Mouse (Mus musculus): ENCODE results near the gene Smpd4. TPM values are rescaled to one million over a fixed set of nuclear protein-coding genes. Genes with fewer than 3 reads are reported as not detected.
A peak's percentile ranks its signal among the peaks of the same experiment; 100 is the strongest.

Smpd4 gene
- total RNA-seq, 2 experiments from 2014 or later: 9.4 to 13.1 TPM

DNA sequence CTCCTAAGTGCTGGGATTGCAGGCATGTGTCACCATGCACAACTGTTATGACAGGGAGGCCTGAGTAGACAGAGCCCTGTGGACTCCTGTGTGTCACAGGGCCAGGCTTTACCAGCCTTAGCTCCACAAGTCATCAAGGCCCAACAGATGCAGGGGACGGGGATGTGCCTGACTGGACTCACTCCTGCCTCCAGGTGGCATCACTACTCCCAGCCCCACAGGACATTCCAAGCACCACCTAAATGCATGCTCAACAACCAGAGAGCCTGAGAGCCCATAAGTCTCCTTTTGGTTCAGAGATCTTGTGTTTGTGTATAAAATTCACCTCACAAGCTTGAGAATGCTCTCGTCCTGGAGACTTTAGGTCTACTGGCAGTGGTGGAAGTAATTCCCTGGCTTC, 18.5 kb downstream of the Smpd4 start:
- no peak for DNase-seq
- intact Hi-C loops (cut with DNase I): no loop called here

DNA sequence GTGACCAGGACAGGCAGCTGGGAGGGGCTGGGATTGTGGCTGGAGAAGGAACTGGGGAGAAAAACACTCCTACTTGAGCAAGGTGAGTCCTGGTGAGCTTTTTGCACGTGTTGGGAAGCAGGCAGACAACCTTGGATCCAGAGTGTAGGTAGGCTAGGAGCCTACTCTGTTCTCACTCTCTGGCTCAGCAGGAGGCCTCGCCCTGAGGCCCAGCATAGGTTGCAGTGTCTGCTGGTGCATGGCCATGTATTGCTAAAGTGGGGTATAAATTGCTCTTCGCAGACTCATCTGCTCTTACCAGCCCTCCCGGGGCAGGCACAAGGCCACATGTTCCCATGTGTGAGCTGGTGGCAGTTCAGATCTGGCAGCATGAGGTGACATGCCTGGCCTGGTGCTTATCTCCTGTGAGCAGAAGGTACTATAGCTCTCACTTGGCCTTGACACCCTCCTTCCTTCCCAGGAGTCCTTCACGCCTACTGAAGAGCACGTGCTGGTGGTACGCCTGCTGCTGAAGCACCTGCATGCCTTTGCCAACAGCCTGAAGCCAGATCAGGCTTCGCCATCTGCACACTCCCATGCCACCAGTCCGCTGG, 19.0 kb downstream of the Smpd4 start:
- DNase-seq: no peak
- intact Hi-C loops (cut with DNase I): no loop called here

DNA sequence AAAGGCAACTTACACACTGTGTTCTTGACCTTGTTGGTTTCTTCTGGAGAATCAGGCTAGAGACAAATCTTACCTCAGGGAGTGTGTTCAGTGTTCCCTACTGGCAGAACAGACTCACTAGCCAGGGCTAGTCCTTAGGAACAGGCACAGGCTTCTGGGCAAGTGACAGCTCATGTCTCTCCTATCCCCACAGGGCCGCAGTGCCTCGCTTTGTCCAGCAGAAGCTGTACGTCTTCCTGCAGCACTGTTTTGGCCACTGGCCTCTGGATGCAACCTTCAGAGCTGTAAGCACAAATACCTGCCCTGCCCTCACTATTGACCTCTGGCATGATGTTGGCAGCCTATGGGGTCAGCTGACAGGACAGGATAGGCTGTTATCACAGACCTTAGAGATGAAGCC, 19.9 kb downstream of the Smpd4 start:
- intact Hi-C loops (cut with DNase I): no loop called here
- DNase-seq: no peak

DNA sequence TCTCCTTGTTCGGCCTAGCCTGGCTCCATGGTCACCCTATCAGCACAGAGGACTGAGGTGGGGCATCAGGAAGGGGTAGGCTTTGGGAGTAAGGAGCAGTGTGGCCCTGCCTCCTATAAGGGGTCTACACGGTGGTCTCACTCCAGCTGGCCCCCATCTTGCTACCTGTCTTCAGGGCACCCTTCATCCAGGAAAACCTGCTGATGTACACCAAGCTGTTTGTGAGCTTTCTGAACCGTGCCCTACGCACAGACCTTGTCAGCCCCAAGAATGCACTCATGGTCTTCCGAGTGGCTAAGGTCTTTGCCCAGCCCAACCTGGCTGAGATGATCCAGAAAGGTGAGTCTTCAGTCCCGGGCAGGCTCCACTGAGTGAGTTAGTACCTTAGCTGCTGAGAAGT, 20.8 kb downstream of the Smpd4 start:
- DNase-seq: no peak
- intact Hi-C loops (cut with DNase I): no loop called here

DNA sequence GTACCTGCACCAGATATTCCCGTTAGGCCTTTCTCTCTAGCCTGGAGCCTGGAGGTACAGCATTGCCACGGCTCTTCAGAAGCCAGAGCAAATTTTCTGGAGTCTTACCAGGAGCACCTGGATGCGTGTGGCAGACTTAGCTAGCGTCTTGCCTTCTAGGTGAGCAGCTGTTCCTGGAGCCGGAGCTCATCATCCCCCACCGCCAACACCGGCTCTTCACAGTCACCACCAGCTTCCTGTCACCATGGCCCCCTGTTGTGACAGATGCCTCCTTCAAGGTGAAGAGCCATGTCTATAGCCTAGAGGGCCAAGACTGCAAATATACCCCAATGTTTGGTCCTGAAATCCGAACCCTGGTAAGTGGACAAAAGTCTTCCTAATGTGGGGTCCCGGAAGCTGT, 21.6 kb downstream of the Smpd4 start:
- intact Hi-C loops (cut with DNase I): no loop called here

DNA sequence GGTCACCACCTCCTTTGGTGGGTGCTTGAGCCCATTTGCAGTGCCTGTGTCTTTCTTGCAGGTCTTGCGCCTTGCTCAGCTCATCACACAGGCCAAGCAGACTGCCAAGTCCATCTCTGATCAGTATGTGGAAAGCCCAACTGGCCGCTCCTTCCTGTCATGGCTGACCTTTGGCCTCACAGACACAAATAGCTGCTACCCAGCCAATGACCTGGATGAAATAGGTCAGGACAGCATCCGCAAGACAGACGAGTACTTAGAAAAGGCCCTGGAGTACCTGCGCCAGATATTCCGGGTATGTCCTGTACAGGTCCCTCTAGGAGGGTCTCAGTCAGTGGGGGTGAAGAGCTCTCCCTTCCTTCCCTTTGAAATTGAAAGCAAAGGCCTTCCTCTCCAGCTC, 22.1 kb downstream of the Smpd4 start:
- intact Hi-C loops (cut with DNase I): no loop called here
- DNase-seq: no peak

More for the DNA sequence above, 21.6 kb downstream of the Smpd4 start:
- DNase-seq: no peak

DNA sequence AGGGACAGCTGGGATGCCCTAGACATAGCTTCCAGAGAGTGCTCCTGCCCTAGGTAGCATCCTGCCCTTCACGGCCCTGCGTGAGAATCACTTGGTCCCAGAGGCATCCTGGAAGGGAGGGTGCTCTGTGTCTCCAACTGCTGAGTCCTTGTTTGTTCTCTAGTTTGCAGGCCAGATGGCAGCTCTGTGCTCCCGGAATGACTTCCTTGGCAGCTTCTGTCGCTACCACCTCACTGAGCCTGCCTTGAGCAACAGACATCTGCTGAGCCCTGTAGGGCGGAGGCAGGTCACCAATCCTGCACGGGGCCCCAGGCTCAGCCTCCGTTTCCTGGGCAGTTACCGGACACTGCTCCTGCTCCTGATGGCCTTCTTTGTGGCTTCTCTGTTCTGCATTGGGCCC, 23.2 kb downstream of the Smpd4 start:
- no peak for DNase-seq
- intact Hi-C loops (cut with DNase I): no loop called here

DNA sequence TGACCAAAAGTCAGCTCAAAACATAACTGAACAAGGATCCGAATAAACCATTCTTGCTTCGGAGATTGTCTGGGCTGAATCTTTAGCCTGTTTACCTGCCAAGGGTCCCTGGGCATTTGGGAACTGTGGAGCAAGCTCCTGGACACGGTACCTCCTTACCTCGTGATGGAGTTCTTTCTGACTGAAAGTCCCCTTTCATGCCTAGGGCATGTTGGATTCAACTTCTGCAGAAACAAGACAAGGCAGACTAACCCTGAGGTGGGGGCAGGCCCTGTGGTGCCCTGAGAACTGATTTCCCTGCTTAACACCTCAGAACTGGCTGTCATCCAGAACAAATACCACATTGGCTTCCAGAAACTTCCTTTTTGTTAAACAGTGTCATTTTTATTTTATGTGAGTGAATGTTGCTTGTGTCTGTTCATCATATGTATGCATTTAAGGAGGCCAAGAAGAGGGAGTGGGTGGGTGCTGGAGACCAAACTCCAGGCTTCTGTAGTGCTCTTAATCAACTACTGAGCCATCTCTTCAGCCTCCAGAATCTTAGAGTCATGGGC, 24.4 kb downstream of the Smpd4 start:
- no peak for DNase-seq
- intact Hi-C loops (cut with DNase I): no loop called here

DNA sequence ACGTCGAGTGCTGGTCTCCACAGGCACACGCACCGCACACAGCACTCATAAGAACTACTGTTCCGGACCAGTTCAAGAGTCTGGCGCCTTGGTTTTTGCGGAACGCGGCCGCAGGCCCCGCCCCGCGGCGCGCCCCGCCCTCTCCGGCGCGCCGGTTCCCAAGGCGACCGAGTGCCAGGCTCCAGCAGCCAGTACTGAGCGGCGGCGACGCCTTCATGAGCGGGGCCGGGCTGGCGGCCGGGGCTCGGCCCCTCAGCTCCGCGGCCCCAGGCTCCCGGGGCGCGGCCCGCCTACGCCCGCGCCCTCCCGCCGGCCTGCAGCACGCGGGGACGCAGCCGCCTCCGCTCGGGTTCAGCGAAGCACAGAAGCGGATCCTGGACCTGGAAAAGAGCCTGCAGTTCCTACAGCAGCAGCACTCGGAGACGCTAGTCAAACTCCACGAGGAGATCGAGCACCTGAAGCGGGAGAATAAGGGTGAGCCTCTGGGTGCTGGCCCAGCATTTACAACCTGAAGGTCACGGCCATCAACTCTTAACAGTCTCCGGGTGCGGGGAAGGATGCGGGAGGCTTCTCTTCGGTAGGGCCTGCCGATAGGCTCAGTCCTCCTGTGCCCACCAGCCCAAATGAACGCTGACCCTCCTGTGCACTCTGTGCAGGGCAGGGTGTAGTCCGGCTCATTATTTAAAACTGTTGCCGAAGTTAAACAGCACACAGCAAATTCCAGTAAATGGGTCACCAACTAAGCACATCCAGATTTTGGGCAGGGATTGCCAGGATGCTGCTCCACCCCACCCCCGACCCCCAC, 27.4 kb downstream of the Smpd4 start, which contains the start of gene Ccdc74a:
TSS of gene Ccdc74a (plus strand) at position 161 of the 805 bp plus-strand sequence.
- DNase-seq: peak; percentile 74 to 75
- intact Hi-C loops (cut with DNase I): loop anchor here (5.0 kb wide), 1 partner anchor 81 kb away; no protein-coding TSS in a partner anchor

DNA sequence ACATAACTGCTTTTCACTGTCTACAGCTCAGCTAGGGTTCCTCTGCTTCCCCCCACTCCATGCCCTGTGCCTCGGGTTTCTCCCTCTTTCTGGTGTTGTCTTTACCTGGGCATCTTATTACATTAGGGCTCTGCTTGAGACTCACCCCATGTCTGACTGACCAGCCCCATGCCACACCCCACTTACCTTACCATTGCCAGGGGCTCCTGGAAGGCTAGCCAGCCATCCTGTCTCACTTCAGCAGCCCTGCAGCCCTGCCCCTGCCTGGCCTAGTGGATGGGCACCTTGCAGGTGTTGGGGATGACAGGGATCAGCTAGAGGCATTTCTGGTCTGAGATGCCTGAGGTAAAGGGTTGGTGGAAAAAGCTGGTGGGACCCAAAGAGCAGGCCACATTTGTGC, 28.0 kb downstream of the Smpd4 start:
- intact Hi-C loops (cut with DNase I): loop anchor here (5.0 kb wide), 1 partner anchor 80 kb away; no protein-coding TSS in a partner anchor
- DNase-seq: no peak

DNA sequence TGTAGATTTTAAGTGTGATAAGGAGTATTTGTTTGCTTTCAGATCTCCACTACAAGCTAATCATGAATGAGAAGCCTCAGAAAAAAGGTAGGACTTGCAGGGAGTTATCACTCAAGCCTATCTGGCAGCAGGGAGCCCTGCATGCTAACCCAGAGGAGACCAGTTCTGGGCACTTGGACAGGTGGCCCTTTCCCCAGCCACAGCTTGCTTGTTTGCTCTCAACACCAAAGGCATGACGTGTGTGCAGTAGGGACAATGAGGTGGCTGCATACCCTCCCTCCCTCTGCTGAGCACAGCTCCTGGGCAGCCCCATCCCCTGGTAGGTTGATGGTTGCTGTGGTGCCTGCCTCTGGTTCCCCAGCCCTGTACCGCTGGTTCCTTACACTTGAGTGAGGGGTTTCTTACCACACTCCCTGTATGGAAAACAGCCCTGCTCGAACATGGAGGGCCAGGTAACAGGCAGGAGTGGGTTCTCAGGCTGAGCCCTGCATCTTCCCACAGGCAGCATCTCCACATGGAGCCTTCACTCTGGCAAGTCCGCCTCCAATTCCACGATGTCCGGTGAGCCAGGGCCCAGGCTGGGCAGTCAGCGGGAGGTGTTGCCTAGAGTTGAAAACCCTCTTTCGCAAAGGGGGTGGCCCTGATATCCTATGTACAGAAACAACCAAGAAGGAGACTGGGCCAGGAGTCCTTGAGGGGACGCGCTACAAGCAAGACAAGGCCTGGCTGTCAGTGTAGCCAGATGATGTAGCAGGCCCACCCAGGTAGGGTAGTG, 28.6 kb downstream of the Smpd4 start:
- intact Hi-C loops (cut with DNase I): loop anchor here (5.0 kb wide), 1 partner anchor 80 kb away; no protein-coding TSS in a partner anchor
- DNase-seq: no peak

DNA sequence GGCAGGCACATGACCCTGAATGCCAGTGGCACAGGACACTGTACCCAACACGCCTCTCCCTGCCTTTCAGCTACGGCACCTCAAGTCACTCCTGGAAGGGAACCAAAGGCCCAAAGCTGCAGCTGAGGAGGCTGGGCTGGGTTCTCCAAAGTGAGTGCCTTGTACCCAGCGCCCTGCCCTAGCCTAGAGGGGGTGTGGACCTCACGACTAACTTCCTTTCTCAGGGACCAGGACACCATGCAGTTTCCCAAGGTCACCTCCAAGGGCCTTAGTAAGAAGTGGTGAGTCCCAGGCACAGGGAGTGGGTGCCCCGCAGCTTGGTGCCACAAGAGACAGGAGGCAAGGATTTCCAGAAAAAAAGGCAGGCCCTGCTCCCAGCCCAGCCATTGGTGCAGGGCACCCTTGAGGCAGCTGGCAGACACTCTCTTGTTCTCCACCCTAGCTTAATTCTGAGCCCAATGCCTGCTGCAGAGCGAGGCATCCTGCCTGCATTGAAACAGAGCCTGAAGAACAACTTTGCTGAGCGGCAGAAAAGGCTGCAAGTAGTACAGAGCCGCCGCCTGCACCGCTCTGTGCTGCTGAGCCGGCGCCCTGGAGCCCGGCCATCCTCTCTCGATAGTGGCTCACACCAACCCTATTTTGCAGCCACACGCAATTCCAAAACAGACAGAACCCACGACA, 30.9 kb downstream of the Smpd4 start:
- intact Hi-C loops (cut with DNase I): loop anchor here (5.0 kb wide), 1 partner anchor 77 kb away; no protein-coding TSS in a partner anchor

DNA sequence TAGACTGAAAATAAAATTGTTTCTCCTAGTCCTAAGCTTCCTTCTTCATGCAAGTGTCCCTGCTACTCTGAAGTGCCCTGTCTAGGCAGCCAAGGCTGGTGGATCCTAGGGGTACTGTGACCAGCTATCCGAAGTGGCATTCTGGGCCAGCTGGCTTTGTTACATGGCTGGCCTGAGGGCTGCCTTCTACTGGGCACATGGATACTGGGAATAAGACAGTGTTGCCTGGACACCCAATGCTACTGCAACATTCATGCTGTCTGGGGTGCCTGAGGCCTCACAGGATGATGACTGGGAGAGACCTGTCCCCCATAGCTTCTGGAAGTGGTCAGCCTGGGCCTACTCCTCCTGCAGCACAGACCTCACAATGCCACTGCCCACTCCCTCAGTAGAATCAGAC, 31.6 kb downstream of the Smpd4 start:
- intact Hi-C loops (cut with DNase I): no loop called here
- DNase-seq: no peak

More for the DNA sequence above, 30.9 kb downstream of the Smpd4 start:
- no peak for DNase-seq

DNA sequence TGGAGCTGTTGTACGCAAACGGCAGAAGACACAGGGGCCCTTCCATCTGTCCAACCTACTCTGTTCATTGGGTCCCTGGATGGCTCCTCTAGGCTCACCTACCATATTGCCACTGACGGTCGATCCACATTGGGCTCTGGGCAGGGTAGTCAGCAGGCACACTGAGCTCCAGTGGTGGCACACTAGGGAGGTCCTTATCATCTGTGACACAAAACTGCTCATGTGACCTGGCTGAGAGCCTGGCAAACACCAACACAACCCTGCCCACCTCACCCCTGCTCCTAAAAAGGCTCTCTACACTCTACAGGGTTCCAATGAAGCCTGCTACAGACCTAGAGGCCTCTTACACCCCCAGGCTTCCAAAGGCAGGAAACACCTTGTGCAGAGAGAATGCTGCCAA, 33.5 kb downstream of the Smpd4 start:
- intact Hi-C loops (cut with DNase I): no loop called here
- DNase-seq: no peak

DNA sequence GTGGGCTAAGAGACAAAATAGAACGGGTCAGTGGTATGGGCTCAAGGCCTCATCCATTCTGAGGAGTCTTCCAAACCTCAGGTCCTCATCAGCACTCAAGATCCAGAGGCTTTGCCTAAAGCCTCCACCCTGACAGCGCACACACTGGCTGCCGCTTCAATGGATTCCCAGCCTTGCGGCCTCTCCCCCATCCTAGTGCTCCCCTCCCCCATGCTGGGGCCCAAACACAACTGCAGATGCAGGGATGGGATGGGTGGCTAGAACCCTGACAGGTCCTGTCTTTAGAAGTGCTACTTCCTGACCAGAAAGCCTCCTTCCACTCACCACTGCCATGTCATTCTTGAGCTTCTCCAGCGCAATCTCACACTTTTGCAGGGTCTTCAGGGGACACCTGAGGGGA, 34.4 kb downstream of the Smpd4 start:
- intact Hi-C loops (cut with DNase I): no loop called here
- no peak for DNase-seq

DNA sequence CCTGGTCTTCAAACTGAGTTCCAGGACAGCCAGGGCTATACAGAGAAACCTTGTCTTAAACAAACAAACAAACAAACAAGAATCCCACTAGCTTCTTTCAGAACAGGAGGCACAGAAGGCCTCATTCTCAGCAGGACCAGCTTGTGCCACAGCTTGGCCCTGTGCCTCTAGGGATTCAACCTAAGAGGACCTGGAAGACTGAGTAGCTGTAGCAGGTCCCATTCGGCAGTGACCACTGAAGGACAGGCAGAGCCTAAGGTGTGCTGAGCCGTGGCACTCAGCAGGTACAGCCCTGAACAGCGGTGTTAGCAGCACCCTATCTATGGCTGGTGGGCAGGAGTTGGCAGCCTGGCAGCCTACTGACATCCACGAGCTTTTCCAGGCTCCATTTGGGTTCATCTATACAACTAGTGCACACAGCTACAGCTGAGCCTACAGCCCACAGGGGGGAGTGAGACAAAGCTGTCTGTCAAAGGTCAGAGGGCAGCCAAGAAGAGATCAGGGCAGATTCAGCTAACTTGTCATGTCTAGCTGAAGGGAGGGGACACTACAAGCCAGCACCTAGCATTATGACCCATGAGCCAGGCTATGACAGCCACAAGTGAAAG, 35.1 kb downstream of the Smpd4 start:
- intact Hi-C loops (cut with DNase I): no loop called here
- DNase-seq: no peak

DNA sequence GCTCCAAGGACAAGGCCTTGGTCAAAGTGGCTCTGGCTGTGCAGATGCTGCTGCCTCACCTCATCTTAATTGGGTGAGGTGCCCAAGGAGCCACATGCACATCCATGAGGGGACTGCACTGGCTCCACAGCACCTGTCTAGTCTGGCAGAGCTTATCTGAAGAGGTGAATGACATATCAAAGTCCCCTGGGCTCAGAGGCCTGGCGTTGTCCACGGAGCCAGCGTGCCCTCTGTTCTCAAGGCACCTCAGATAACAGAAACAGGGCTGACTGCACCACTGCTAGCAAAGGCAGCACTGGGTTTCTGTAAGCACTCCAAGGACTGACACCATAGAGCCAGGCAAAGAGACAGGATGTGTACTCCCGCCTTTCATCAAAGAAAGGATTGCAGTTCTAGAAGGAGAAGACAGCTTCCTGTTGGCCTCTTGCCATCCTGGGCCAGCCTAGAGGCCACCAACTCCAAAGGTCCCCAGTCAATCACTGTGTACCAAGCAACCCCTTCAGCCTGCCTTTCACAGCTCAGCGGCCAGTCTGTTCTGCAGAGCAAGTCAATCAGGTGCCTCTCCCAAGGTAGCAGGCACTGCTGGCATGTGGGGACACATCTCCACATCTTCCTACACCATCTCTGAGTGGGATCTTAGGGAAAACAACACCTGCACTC, 37.2 kb downstream of the Smpd4 start:
- intact Hi-C loops (cut with DNase I): no loop called here
- no peak for DNase-seq

DNA sequence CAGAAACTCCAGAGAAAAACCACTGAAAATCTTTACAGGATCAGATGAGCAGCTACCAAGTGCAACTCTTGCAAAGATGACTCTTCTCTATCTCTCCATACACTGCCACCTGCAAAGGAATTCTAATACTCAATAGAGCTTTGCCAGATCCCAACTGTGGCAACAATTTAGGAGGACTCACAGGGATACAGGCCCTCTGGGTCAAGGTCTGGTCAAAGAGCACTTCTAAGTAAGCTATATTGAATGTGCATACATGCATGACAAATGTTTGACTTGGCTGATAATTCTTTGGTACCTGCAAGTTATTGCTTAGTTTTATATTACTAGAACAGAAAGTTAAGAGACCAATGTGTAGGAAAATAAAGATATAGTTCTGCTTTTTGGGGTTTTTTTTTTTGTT, 46.4 kb downstream of the Smpd4 start:
- intact Hi-C loops (cut with DNase I): no loop called here
- no peak for DNase-seq

DNA sequence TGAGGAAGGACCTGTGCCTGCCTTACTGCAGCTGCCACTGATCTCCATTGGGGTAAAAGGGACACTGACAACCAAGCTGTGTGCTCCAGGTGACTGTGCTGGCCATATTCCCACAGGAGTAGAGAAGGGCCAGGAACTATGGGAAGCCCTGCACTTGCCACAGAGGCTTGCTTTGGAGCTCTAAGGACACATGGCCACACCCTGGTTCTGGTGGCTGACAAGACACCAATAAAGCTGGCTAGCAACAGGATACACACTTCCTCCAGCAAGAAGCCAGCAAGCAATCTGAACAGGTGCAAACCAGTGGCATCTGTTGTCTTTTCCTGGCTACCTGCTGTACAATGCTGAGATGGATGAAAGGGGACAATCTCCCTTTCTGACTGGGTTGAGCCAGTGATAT, 50.7 kb downstream of the Smpd4 start:
- intact Hi-C loops (cut with DNase I): no loop called here
- DNase-seq: no peak

All from gastrocnemius, postnatal 36 days (tissue).